Mouse (Mus musculus) spleen, adult 2 months (tissue): ENCODE measurements around the gene Hoxc5.

Source experiments
- CTCF ChIP-seq: fragments of 200-500 bp; IDR thresholded peaks from 2 replicates; pipeline ENCODE4 v1.5.1; 2011; ENCODE audit warnings: mild to moderate bottlenecking, inconsistent platforms; ENCODE audit not compliant: insufficient read depth, insufficient read length, insufficient replicate concordance; ENCODE audit errors: extremely low read depth
- POLR2A ChIP-seq: fragments of 200-500 bp; IDR thresholded peaks from 2 replicates; pipeline ENCODE4 v1.6.1; 2011; ENCODE audit warnings: low read depth, low read length, inconsistent platforms

GRCm38 (mm10) chr15:102990461-102991397, 23.5 kb downstream of the Hoxc5 start, which contains the start of gene Hoxc8:
- TF ChIP-seq POLR2A (no peak), CTCF (no peak)
